Mouse (Mus musculus): ENCODE data around the gene Plxnb1.

Plxnb1 gene

DNA sequence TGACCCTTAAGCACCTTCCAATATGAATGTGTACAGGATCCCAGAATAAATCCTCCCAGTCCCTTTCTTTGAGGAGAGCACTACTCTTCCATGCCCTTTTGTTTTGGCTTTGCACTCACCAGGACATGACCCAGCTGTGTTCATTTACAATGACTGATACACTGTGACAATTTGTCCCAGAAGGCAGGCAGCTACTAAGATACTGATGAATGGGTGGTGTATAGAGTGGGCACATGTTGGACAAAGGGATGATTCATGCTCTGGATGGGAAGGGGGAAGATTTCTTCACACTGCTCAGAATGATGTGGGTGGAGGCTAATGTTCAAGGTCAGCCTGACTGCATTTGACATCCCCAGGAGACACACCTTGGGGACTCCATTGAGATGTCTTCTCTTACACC lies 72.1 kb downstream of the Plxnb1 start:
- no peak for DNase-seq
